Mouse (Mus musculus) hindbrain, embryonic 16.5 days (tissue): Measurements from ENCODE around the gene Ctdnep1. TPM values are rescaled to one million over a fixed set of nuclear protein-coding genes. Genes with fewer than 3 reads are reported as not detected.

ENCODE experiments used
- ATAC-seq: fragments of 200-750 bp; cut with Nextera tagmentation; 2 replicates; pipeline ENCODE4 v1.8.0; 2017; ENCODE audit warnings: moderate TSS enrichment, moderate library complexity
- H3K27ac ChIP-seq: fragments of 300-500 bp; sonication (generic); 2 replicates; pipeline ENCODE4 v1.5.1; 2014; ENCODE audit warnings: low read depth, mild to moderate bottlenecking, control low read depth, low read length, moderate library complexity
- H3K27me3 ChIP-seq: fragments of 300-500 bp; sonication (generic); replicated peaks from 2 replicates; pipeline ENCODE4 v1.6.1; 2014; ENCODE audit warnings: low read length; ENCODE audit not compliant: control insufficient read depth, insufficient read depth
- H3K36me3 ChIP-seq: fragments of 300-500 bp; sonication (generic); 2 replicates; pipeline ENCODE4 v1.6.1; 2014; ENCODE audit warnings: mild to moderate bottlenecking, low read length, moderate library complexity, mixed read lengths; ENCODE audit not compliant: control insufficient read depth, insufficient read depth
- H3K4me1 ChIP-seq: fragments of 300-500 bp; sonication (generic); 2 replicates; pipeline ENCODE4 v1.6.1; 2014; ENCODE audit warnings: low read depth, low read length; ENCODE audit not compliant: control insufficient read depth, insufficient read depth
- H3K4me2 ChIP-seq: fragments of 300-500 bp; sonication (generic); 2 replicates; pipeline ENCODE4 v1.6.1; 2014; ENCODE audit warnings: mild to moderate bottlenecking, low read length, control low read depth, moderate library complexity
- H3K4me3 ChIP-seq: fragments of 300-500 bp; sonication (generic); 2 replicates; pipeline ENCODE4 v1.5.1; 2014; ENCODE audit warnings: mild to moderate bottlenecking, low read length, control low read depth, moderate library complexity
- H3K9ac ChIP-seq: fragments of 300-500 bp; sonication (generic); 2 replicates; pipeline ENCODE4 v1.6.1; 2014; ENCODE audit warnings: low read depth, mild to moderate bottlenecking, control low read depth, low read length, moderate library complexity
- H3K9me3 ChIP-seq: fragments of 300-500 bp; sonication (generic); 2 replicates; pipeline ENCODE4 v1.6.1; 2014; ENCODE audit warnings: mild to moderate bottlenecking, low read length, moderate library complexity; ENCODE audit not compliant: control insufficient read depth
- WGBS: fragments of 180-500 bp; shearing (Covaris S2); extraction: QIAGEN DNeasy Blood & Tissue Kit; methylation state at CpG from one replicate; pipeline ENCODE4 v1.1.7; 2014; 5-methylcytosine and 5-hydroxymethylcytosine counted together
- polyA plus RNA-seq: library from polyadenylated mRNA; unstranded; fragments of >200 nt; fragmentation: Nextera tagmentation; extraction: Ambion mirVana; gene quantifications from 2 replicates; pipeline ENCODE4 v1.2.1, GENCODE M21; 2015

Gene Ctdnep1
- polyA plus RNA-seq, 1 experiment from 2014 or later: 26.9 TPM

GRCm38 (mm10) chr11:69937385-69937784, 43.6 kb upstream of the Ctdnep1 start:
- H3K27ac ChIP-seq: no peak overlapping the region
- peaks cover 15% of the 10 kb centered on the region for H3K4me1 ChIP-seq
- no peak overlapping the region for H3K4me2 ChIP-seq
- ATAC-seq: no peak
- no peaks in the 10 kb centered on the region for H3K36me3 ChIP-seq
- 60% methylated on average over 4 of the region's 4 CpGs for WGBS
- H3K9ac ChIP-seq: no peak overlapping the region
- no peak overlapping the region for H3K4me3 ChIP-seq
- H3K9me3 ChIP-seq: no peaks in the 10 kb centered on the region
- H3K27me3 ChIP-seq: peaks cover 11% of the 10 kb centered on the region

- Histone ChIP-seq H3K4me3 (no peak overlapping the region), H3K27me3 (peaks cover 11% of the 10 kb centered on the region), H3K4me2 (no peak overlapping the region), H3K4me1 (peaks cover 15% of the 10 kb centered on the region), H3K9me3 (no peaks in the 10 kb centered on the region), H3K9ac (no peak overlapping the region), H3K36me3 (no peaks in the 10 kb centered on the region), H3K27ac (no peak overlapping the region)
- no peak for ATAC-seq
- 76% methylated on average over 5 of the region's 5 CpGs for WGBS
Measured at GRCm38 (mm10) chr11:69937834-69938233, 43.1 kb upstream of the Ctdnep1 start.

GRCm38 (mm10) chr11:69938401-69938979, 42.5 kb upstream of the Ctdnep1 start:
- WGBS: 32% methylated on average over 9 of the region's 9 CpGs
- no peak overlapping the region for H3K4me2 ChIP-seq
- peaks cover 11% of the 10 kb centered on the region for H3K27me3 ChIP-seq
- no peak overlapping the region for H3K27ac ChIP-seq
- H3K4me3 ChIP-seq: no peak overlapping the region
- no peaks in the 10 kb centered on the region for H3K9me3 ChIP-seq
- H3K9ac ChIP-seq: no peak overlapping the region
- H3K4me1 ChIP-seq: peaks cover 15% of the 10 kb centered on the region
- no peak for ATAC-seq
- no peaks in the 10 kb centered on the region for H3K36me3 ChIP-seq

- H3K4me2 ChIP-seq: no peak overlapping the region
- ATAC-seq: no peak
- H3K9ac ChIP-seq: no peak overlapping the region
- H3K9me3 ChIP-seq: no peaks in the 10 kb centered on the region
- H3K4me1 ChIP-seq: peaks cover 15% of the 10 kb centered on the region
- no peaks in the 10 kb centered on the region for H3K36me3 ChIP-seq
- H3K27ac ChIP-seq: no peak overlapping the region
- peaks cover 11% of the 10 kb centered on the region for H3K27me3 ChIP-seq
- WGBS: 67% methylated on average over 5 of the region's 5 CpGs
- no peak overlapping the region for H3K4me3 ChIP-seq
Measured at GRCm38 (mm10) chr11:69939181-69939580, 41.8 kb upstream of the Ctdnep1 start.

- no peak overlapping the region for H3K9ac ChIP-seq
- peaks cover 11% of the 10 kb centered on the region for H3K27me3 ChIP-seq
- H3K4me1 ChIP-seq: peaks cover 15% of the 10 kb centered on the region
- H3K9me3 ChIP-seq: no peaks in the 10 kb centered on the region
- ATAC-seq: no peak
- no peak overlapping the region for H3K27ac ChIP-seq
- H3K4me3 ChIP-seq: no peak overlapping the region
- H3K36me3 ChIP-seq: no peaks in the 10 kb centered on the region
- H3K4me2 ChIP-seq: no peak overlapping the region
- WGBS: 95% methylated on average over 17 of the region's 17 CpGs
Measured at GRCm38 (mm10) chr11:69939731-69940130, 41.2 kb upstream of the Ctdnep1 start.

- ATAC-seq: no peak
- H3K27ac ChIP-seq: no peak overlapping the region
- H3K4me2 ChIP-seq: no peak overlapping the region
- H3K4me3 ChIP-seq: no peak overlapping the region
- H3K4me1 ChIP-seq: peaks cover 10% of the 10 kb centered on the region
- no peak overlapping the region for H3K9ac ChIP-seq
- H3K36me3 ChIP-seq: no peaks in the 10 kb centered on the region
- H3K27me3 ChIP-seq: peaks cover 11% of the 10 kb centered on the region
- 80% methylated on average over 4 of the region's 4 CpGs for WGBS
- H3K9me3 ChIP-seq: no peaks in the 10 kb centered on the region
Measured at GRCm38 (mm10) chr11:69940962-69941361, 40.0 kb upstream of the Ctdnep1 start.

GRCm38 (mm10) chr11:69945216-69945615, 35.7 kb upstream of the Ctdnep1 start:
- H3K4me1 ChIP-seq: peaks cover 8% of the 10 kb centered on the region

GRCm38 (mm10) chr11:69945997-69946891, 34.7 kb upstream of the Ctdnep1 start:
- peaks cover 8% of the 10 kb centered on the region for H3K4me1 ChIP-seq
- peaks cover 3% of the 10 kb centered on the region for H3K27me3 ChIP-seq
- no peak overlapping the region for H3K27ac ChIP-seq
- H3K4me2 ChIP-seq: no peak overlapping the region
- H3K9ac ChIP-seq: no peak overlapping the region
- no peaks in the 10 kb centered on the region for H3K36me3 ChIP-seq
- no peak overlapping the region for H3K4me3 ChIP-seq
- ATAC-seq: no peak
- WGBS: 89% methylated on average over 18 of the region's 18 CpGs
- H3K9me3 ChIP-seq: no peaks in the 10 kb centered on the region

More at GRCm38 (mm10) chr11:69945216-69945615, 35.7 kb upstream of the Ctdnep1 start:
- Histone ChIP-seq H3K4me2 (no peak overlapping the region), H3K9me3 (no peaks in the 10 kb centered on the region), H3K9ac (no peak overlapping the region), H3K27ac (no peak overlapping the region), H3K27me3 (peaks cover 3% of the 10 kb centered on the region), H3K36me3 (no peaks in the 10 kb centered on the region), H3K4me3 (no peak overlapping the region)
- WGBS: 77% methylated on average over 13 of the region's 13 CpGs
- no peak for ATAC-seq

GRCm38 (mm10) chr11:69947337-69948065, 33.5 kb upstream of the Ctdnep1 start:
- Histone ChIP-seq H3K4me1 (peaks cover 8% of the 10 kb centered on the region), H3K4me2 (peak overlapping the region; percentile 65), H3K4me3 (peak overlapping the region; percentile 50), H3K27me3 (peaks cover 3% of the 10 kb centered on the region), H3K9me3 (no peaks in the 10 kb centered on the region), H3K36me3 (no peaks in the 10 kb centered on the region), H3K9ac (peak overlapping the region; percentile 59), H3K27ac (0 out of 2 replicates have a peak overlapping the region, but pooled peaks have one; percentile 34)
- peak; percentile 68 for ATAC-seq
- under 1% methylated on average over 29 of the region's 29 CpGs for WGBS
